In genomic region chr1:153665066-153665715, GRCm38 (mm10) we compare ENCODE assay signal across 8 mouse cellular contexts. TPM values are rescaled to one million over a fixed set of nuclear protein-coding genes. Genes with fewer than 3 reads are reported as not detected.
DNase-seq lines count a peak whose midpoint lies in the region; ATAC-seq lines count a peak whose summit lies in the region.

No protein-coding gene starts in this region.

- peak; percentile 36; the same call in 1 of the 2 replicates for ATAC-seq in lung, embryonic 15.5 days (ENCODE audit: borderline replicate concordance, extremely low read depth, low FRiP score, low TSS enrichment)
- ATAC-seq in neural tube, embryonic 12.5 days (ENCODE audit: low FRiP score, low read depth): peak; percentile 57
- no peak for ATAC-seq in megakaryocyte-erythroid progenitor cell, adult 5-6 weeks (replicated peaks; ENCODE audit: low FRiP score, low TSS enrichment, poor library complexity, severe bottlenecking)

- H3K27ac ChIP-seq in lung, embryonic 15.5 days: no peak overlapping the region
- H3K27ac ChIP-seq in embryonic facial prominence, embryonic 10.5 days (replicated peaks): no peak overlapping the region
- H3K27ac ChIP-seq in neural tube, embryonic 12.5 days: peak overlapping the region; percentile 7

- no peak overlapping the region for H3K4me2 ChIP-seq in lung, embryonic 15.5 days
- peak overlapping the region; percentile 52 for H3K4me2 ChIP-seq in neural tube, embryonic 12.5 days (replicated peaks)

- no peaks in the 10 kb centered on the region for H3K36me3 ChIP-seq in lung, embryonic 15.5 days
- no peaks in the 10 kb centered on the region for H3K36me3 ChIP-seq in embryonic facial prominence, embryonic 10.5 days (replicated peaks)
- H3K36me3 ChIP-seq in neural tube, embryonic 12.5 days: no peaks in the 10 kb centered on the region

- H3K9me3 ChIP-seq in lung, embryonic 15.5 days: no peaks in the 10 kb centered on the region
- H3K9me3 ChIP-seq in embryonic facial prominence, embryonic 10.5 days: no peaks in the 10 kb centered on the region
- H3K9me3 ChIP-seq in neural tube, embryonic 12.5 days: no peaks in the 10 kb centered on the region

- peaks cover 18% of the 10 kb centered on the region for H3K4me1 ChIP-seq in lung, embryonic 15.5 days
- peaks cover 51% of the 10 kb centered on the region for H3K4me1 ChIP-seq in embryonic facial prominence, embryonic 10.5 days
- H3K4me1 ChIP-seq in neural tube, embryonic 12.5 days: peaks cover 76% of the 10 kb centered on the region

- no peak for DNase-seq in lung, postnatal 14 days
- peak; percentile 43 for DNase-seq in embryonic facial prominence, embryonic 10.5 days (ENCODE audit: low spot score)
- peak; percentile 59 to 69 for DNase-seq in layer of hippocampus, postnatal 10 days (ENCODE audit: low spot score in 2 of 2)
- DNase-seq in urinary bladder, postnatal 14 days (ENCODE audit: low spot score): no peak
- no peak for DNase-seq in thymus, adult 18-20 months

- H3K9ac ChIP-seq in lung, embryonic 15.5 days: no peak overlapping the region
- peak overlapping the region; percentile 36; the same call in 1 of the 2 replicates for H3K9ac ChIP-seq in neural tube, embryonic 12.5 days

- H3K27me3 ChIP-seq in lung, embryonic 15.5 days: peaks cover 35% of the 10 kb centered on the region
- peaks cover 62% of the 10 kb centered on the region for H3K27me3 ChIP-seq in embryonic facial prominence, embryonic 10.5 days (replicated peaks; ENCODE audit: low read depth, poor library complexity, severe bottlenecking)
- no peaks in the 10 kb centered on the region for H3K27me3 ChIP-seq in neural tube, embryonic 12.5 days (replicated peaks)

- no peak overlapping the region for H3K4me3 ChIP-seq in lung, embryonic 15.5 days
- peak overlapping the region; percentile 37 for H3K4me3 ChIP-seq in embryonic facial prominence, embryonic 10.5 days
- no peak overlapping the region for H3K4me3 ChIP-seq in neural tube, embryonic 12.5 days

- 20% methylated on average over 10 of the region's 10 CpGs for WGBS in lung, embryonic 15.5 days
- WGBS in embryonic facial prominence, embryonic 10.5 days: 7% methylated on average over 10 of the region's 10 CpGs
- 7% methylated on average over 10 of the region's 10 CpGs for WGBS in neural tube, embryonic 12.5 days

RNA-seq across cellular contexts. Expression of gene Rgs8, which starts 12.4 kb away (rescaled TPM):
- polyA plus RNA-seq in lung, embryonic 15.5 days (2015; fragmentation: Nextera tagmentation; extraction: Ambion mirVana): 0.14 and 0.20 TPM in 2 replicates
- 2.3 and 2.6 TPM in 2 replicates for polyA plus RNA-seq in embryonic facial prominence, embryonic 10.5 days (2016; fragmentation: Nextera tagmentation; extraction: Ambion mirVana)
- total RNA-seq in layer of hippocampus, postnatal 10 days (2021): 10 to 100 TPM; 31.1 TPM
- 16.9 and 17.0 TPM in 2 replicates for polyA plus RNA-seq in neural tube, embryonic 12.5 days (2016; fragmentation: Nextera tagmentation; extraction: Ambion mirVana)
- not detected in 2 replicates for total RNA-seq in megakaryocyte-erythroid progenitor cell, adult 5-6 weeks (2014; fragmentation: Nextera tagmentation)
- not detected in 2 replicates for total RNA-seq in megakaryocyte-erythroid progenitor cell, adult 5-6 weeks (2017)

Comparison
In these comparisons a context has a peak if more than half of its experiments do, and no peak if none do; other contexts are left out.
1. DNase-seq: peak in embryonic facial prominence, embryonic 10.5 days (single experiment) and layer of hippocampus, postnatal 10 days (2 of 2); none in lung, postnatal 14 days (single experiment), urinary bladder, postnatal 14 days (single experiment) and thymus, adult 18-20 months (0 of 2).